Mouse (Mus musculus): Measurements from ENCODE around the gene Kcnb1.

The Kcnb1 gene

GRCm38 (mm10) chr2:167203505-167204166, 13.7 kb upstream of the Kcnb1 start:
- peak; percentile 30 for DNase-seq

GRCm38 (mm10) chr2:167201463-167202291, 11.7 kb upstream of the Kcnb1 start:
- DNase-seq = peak; percentile 84

- DNase-seq = peak; percentile 51
Measured at GRCm38 (mm10) chr2:167198660-167199427, 8.9 kb upstream of the Kcnb1 start.

GRCm38 (mm10) chr2:167193361-167193760, 3.4 kb upstream of the Kcnb1 start:
- DNase-seq = no peak

GRCm38 (mm10) chr2:167189291-167190075, 472 bp downstream of the Kcnb1 start:
- peak; percentile 73 for DNase-seq

- DNase-seq = peak; percentile 86
Measured at GRCm38 (mm10) chr2:167188315-167189207, 1.4 kb downstream of the Kcnb1 start.

- DNase-seq = no peak
Measured at GRCm38 (mm10) chr2:167187119-167187518, 2.8 kb downstream of the Kcnb1 start.

- DNase-seq = no peak
Measured at GRCm38 (mm10) chr2:167186544-167186943, 3.4 kb downstream of the Kcnb1 start.

- DNase-seq = no peak
Measured at GRCm38 (mm10) chr2:167186003-167186402, 4.0 kb downstream of the Kcnb1 start.

- no peak for DNase-seq
Measured at GRCm38 (mm10) chr2:167185432-167185831, 4.5 kb downstream of the Kcnb1 start.

GRCm38 (mm10) chr2:167181662-167182389, 8.1 kb downstream of the Kcnb1 start:
- DNase-seq = no peak

- DNase-seq = peak; percentile 63
Measured at GRCm38 (mm10) chr2:167181096-167181495, 8.9 kb downstream of the Kcnb1 start.

- no peak for DNase-seq
Measured at GRCm38 (mm10) chr2:167179301-167179700, 10.7 kb downstream of the Kcnb1 start.

GRCm38 (mm10) chr2:167177231-167177641, 12.7 kb downstream of the Kcnb1 start:
- DNase-seq = no peak

GRCm38 (mm10) chr2:167175284-167175683, 14.7 kb downstream of the Kcnb1 start:
- DNase-seq = no peak

GRCm38 (mm10) chr2:167173051-167173875, 16.7 kb downstream of the Kcnb1 start:
- no peak for DNase-seq

- DNase-seq = no peak
Measured at GRCm38 (mm10) chr2:167167515-167168212, 22.3 kb downstream of the Kcnb1 start.

GRCm38 (mm10) chr2:167163600-167163999, 26.4 kb downstream of the Kcnb1 start:
- no peak for DNase-seq

GRCm38 (mm10) chr2:167163134-167163533, 26.8 kb downstream of the Kcnb1 start:
- no peak for DNase-seq
